Mouse (Mus musculus): Measurements from ENCODE around the gene Ppp4r3a.

DNA sequence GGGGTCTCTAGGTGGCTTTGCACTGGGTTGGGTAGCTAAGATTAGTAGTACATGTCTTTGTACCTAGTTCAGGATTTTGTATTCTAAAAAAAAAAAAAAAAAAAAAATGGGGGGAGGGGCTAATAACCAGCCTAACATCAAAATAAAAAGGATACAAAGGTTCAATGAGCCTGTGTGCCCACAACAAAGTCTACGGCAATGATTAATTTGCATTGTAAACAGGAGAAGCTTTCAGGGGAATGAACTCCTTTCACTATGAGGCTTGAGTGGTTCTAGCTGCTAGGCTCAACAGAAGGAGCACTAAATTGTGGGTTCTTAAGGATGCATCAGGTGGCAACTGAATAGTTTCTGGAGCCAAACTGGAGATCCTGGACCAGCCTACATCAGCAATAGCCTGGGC lies 17.2 kb downstream of the Ppp4r3a start:
- TF ChIP-seq CTCF (IDR thresholded peaks at IDR 0.05; ENCODE audit: low read depth, low read length) (no peak), TAL1 (conservative IDR thresholded peaks at IDR 0.05; ENCODE audit: low read depth, low read length) (no peak), POLR2AphosphoS5 (IDR thresholded peaks at IDR 0.05; ENCODE audit: insufficient replicate concordance, low read depth, low read length) (no peak)
